Mouse (Mus musculus): ENCODE data around the gene Rnf41. TPM values are rescaled to one million over a fixed set of nuclear protein-coding genes. Genes with fewer than 3 reads are reported as not detected.
A peak's percentile ranks its signal among the peaks of the same experiment; 100 is the strongest.

The Rnf41 gene
- 10 to 100 TPM; 16.4 to 19.1 TPM for total RNA-seq (2021)
- long read RNA-seq, experiment 1, partial matches to known transcripts, result 4 of 6 reads
- long read RNA-seq, experiment 1, other reads (novel, unspliced or antisense), result 1 of 6 reads
- long read RNA-seq, experiment 2, transcript Rnf41-201 (7 exons, 3,144 nt), result major isoform, 5 of 7 reads
- long read RNA-seq, experiment 2, partial matches to known transcripts, result 1 of 7 reads
- long read RNA-seq, experiment 2, other reads (novel, unspliced or antisense), result 0 of 7 reads

DNA sequence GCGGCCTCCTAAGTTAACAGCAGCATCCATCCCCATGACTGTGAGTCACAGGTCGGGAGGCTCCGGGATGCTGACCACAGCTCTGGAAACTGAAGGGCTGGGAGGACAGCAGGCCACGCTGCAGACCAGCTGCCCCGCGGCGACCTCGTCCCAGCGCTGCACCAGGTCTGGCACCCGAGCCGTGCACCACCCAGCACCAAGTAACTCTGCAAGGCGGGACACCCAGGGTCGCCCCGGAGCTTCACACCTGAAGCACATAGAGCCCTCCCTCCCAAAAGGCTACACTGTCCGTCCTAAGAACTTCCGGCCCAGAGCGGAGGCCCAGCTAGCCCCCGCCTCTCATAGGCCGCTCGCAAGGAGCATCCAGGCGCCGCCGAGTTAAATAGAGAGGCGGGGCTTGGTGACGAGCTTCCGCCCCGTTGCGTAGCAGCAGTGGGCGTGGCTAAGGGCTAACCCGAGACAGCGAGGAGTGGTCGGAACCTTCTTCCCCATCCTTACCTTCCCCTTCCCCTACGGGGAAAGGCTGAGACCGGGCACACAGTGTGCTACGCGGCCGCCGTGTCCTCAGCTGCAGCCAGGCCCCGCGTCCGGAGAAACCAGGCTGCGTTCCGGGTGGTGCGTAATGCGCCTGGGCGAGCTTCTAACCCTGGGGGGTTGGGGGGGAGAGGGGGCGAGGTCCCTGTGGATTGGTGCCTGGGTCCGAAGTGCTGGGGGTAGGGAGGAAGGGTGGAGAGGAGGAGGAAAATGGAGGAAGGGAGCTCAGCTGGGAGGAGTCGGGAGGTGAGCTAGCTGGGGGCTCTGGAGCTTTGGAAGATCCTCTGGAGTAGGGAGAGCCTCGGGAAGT lies at the start of gene Rnf41, which contains the start of gene Nabp2:
Gene Rnf41, plus strand, starts transcription at position 447 of the 844 bp plus-strand sequence.
Gene Nabp2, minus strand, starts transcription at position 282 of the 844 bp plus-strand sequence.
- peak; percentile 95 for DNase-seq

DNA sequence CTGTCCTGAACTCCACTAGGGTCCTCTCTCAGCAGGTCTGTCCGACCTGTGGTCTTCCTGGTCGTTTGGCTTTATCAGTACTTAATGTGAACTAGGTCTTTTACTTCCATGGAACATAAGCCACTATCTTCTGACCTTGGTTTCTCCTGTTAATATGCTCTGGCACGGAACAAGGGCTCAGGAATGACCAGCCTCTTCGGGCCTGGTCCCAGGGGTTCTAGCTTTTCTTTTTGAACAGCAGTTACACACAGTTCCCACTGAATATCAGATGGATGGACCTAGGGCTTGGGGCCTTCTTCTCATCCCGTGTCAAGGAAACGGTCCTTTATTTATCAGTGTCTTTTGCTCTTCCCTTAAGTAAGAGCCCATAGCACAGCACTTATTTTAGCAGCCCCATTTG lies 49.6 kb upstream of the Rnf41 start:
- DNase-seq, result no peak

DNA sequence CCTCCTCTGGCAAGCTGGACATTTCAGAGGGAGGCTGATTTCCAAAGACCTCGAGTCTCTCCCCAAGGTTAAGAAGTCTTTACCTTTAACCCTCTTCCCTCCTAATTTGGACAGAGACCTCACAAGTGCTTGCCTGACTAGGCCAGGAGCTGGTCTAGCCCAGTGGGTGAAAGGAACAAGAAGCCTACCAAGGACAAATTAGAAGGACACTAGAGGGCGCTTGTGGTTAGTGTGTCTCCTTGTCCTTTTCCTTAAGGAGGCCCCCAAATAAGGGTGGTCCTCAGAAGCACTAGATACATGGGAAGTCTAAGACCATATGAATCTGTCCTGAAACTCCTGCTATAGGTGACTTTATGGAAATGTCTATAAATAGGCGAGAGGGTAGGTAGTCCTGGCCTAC lies 48.9 kb upstream of the Rnf41 start:
- DNase-seq, result no peak

DNA sequence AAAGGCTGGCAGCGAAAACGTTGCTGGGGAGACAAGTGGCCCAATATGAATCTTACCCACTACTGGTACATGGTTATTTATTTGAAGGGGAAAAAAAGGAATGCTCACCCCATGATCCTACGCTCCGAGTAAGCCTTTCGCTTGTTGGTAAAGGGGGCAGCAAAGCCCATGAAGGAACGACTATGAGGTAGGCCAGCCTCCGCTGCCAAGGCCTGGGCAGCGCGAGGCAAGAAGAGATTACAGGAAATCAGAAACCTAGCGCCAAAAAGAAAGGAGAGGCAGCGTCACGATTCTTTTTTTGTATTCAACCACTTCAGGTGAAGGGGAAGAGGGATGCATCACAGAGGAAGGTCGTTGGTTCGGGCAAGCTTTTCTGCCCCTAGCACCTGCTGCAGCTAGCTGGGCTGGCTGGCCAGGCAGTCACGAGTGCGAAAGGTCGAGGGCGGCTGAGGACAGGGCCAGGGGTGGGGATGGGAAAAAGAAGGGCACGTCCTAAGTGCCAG lies 43.5 kb upstream of the Rnf41 start:
- DNase-seq, result no peak

DNA sequence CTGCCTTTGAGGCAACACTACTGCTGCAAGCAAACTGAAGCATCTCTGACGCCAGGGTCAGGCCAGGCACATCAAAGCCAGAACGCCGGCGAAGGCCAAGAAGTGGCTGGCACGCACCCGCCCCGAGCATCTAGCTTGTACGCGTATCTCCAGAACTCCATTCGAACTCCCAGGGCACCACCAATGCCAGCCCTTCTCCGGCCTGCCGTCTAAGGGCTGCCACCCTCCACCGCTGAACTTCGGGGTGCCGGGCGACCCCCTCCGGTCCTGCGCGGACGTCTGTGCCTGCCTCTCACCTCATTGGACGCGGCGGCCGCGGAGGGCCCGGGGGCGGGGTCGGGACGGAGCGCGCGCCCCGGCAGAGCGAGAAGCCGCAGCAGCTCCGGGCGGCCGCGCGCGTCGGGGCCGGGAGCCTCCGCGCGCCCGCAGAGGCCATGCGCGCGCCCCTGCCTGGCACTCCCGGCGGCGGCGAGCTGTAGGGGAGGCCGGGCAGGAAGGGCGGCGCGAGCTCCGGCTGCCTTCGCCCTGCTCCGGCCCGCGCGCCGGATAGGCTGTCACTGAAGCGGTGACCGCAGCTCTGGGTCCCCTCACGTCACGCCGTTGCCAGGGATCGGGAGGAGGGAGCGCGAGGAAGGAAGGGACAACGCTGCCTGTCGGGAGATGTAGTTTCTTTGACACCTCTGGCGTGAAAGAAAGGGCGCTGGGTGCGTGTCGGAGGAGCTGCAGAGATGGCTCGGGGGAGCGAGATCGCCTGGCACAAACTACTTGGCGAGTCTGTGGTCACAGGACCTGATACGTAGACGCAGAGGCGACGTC lies 42.8 kb upstream of the Rnf41 start, which contains the start of gene Coq10a:
Gene Coq10a, minus strand, starts transcription at position 596 of the 816 bp plus-strand sequence.
- DNase-seq, result peak; percentile 89

- no peak for DNase-seq
Observed at GRCm38 (mm10) chr10:128369218-128369543, 42.3 kb upstream of the Rnf41 start.

GRCm38 (mm10) chr10:128369599-128369998 lies 41.9 kb upstream of the Rnf41 start:
- DNase-seq, result no peak

GRCm38 (mm10) chr10:128370021-128370420 lies 41.4 kb upstream of the Rnf41 start:
- DNase-seq, result no peak

- DNase-seq, result no peak
Observed at GRCm38 (mm10) chr10:128370601-128371000, 40.9 kb upstream of the Rnf41 start.

DNA sequence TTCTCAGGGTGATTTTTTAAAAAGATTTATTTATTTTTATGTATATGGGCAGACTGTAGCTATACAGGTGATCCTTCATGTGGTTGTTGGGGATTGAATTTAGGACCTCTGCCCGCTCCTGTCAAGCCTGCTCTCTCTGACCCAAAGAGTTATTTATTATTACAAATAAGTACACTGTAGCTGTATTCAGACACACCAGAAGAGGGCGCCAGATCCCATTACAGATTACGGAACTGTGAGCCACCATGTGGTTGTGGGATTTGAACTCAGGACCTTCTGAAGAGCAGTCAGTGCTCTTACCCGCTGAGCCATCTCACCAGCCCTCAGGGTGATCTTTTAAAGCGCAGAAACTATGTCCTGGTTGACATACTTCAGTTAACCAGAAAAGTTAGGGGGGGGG lies 39.3 kb upstream of the Rnf41 start:
- DNase-seq, result no peak

GRCm38 (mm10) chr10:128372989-128373748 lies 38.3 kb upstream of the Rnf41 start:
- no peak for DNase-seq

GRCm38 (mm10) chr10:128374393-128374792 lies 37.1 kb upstream of the Rnf41 start:
- no peak for DNase-seq

- DNase-seq, result no peak
Observed at GRCm38 (mm10) chr10:128376099-128376454, 35.4 kb upstream of the Rnf41 start.

DNA sequence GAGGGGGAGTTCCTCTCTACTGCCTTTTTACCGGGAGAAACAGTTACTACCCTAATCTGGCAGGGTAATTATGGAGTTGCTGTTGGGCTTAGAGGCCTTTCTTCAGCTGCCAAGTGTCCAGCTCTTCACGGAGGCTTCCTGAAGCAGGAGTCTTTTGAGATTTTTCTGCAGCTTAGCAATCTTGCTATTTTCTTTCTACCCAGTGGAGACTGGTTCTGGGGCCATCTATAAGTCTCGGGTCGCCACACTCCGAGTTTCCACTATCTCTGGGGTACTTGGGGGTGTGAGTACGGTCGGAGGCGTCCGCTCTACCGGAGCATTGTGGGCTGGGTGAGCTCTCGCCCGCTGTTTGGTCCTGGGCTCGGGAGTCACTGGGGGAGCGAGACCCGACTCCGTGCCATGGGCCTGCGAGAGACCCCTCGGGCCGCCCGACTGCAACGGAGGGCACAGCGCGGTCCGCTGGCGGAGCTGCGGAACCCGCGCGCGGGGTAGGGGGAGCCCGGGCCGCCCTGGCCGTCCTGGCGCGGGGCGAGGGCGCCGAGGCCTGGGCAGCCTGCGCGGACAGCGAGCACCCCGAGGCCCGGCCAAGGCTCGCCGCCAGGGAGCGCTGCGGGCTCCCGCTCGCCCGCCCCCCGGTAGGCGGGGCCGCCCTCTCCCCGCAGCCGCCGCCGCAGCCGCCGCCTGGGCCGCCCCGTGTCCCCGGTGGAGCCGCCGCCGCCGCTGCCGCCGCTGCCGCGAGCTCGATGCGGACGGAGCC lies 34.8 kb upstream of the Rnf41 start, which contains the start of gene Ankrd52:
Gene Ankrd52, plus strand, starts transcription at position 661 of the 757 bp plus-strand sequence.
- DNase-seq, result peak; percentile 95

GRCm38 (mm10) chr10:128377222-128377939 lies 34.1 kb upstream of the Rnf41 start:
- no peak for DNase-seq

GRCm38 (mm10) chr10:128377940-128378448 lies 33.5 kb upstream of the Rnf41 start:
- DNase-seq, result no peak

GRCm38 (mm10) chr10:128378462-128378861 lies 33.0 kb upstream of the Rnf41 start:
- no peak for DNase-seq

- DNase-seq, result peak; percentile 44
Observed at GRCm38 (mm10) chr10:128379260-128379659, 32.2 kb upstream of the Rnf41 start.

DNA sequence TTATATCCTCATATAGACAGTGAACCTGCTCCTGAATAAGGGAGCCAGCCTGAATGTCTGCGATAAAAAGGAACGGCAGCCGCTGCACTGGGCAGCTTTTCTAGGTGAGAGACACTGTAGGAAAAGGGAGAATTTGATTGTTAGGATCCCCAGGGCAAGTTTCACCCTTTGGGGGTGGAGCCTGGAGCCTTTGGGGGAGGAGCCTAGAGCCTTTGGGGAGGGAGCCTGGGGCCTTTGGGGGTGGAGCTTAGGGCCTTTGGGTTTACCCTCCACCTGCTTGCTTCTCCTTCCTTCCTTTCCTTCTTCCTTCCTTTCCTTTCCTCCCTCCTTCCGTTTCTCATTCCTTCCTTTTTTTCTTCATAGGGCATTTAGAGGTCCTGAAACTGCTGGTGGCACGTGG lies 30.9 kb upstream of the Rnf41 start:
- DNase-seq, result no peak

DNA sequence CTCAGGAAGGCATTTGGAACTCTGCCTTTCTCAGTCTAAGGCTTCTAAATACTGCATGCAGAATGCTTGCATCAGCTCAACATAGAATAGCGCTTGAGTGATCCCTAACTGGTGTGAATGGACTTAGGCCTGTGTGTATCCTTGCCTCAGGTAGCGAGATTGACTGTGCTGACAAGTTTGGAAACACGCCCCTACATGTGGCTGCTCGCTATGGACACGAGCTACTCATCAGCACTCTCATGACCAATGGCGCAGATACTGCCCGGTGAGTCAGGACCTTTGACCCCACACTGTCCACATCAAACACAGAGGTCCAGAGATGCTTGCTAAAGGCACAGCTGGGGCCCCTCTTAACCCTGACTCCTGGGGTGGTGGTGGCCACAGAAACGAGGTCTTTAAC lies 29.0 kb upstream of the Rnf41 start:
- no peak for DNase-seq
